Mouse (Mus musculus) myocyte (in vitro differentiated cells): ENCODE measurements around the gene Slc5a1.

Experiments
- E2F4 ChIP-seq: IDR thresholded peaks from one replicate; pipeline ENCODE4 v1.6.1; 2011; ENCODE audit warnings: mild to moderate bottlenecking, control low read depth, moderate library complexity; ENCODE audit not compliant: insufficient read depth
- MAX ChIP-seq: IDR thresholded peaks from one replicate; pipeline ENCODE4 v1.6.1; 2011; ENCODE audit warnings: low read depth, mild to moderate bottlenecking, control low read depth
- MYOD1 ChIP-seq, 3 experiments: IDR thresholded peaks; one replicate each; pipeline ENCODE4 v1.6.1; 2011; ENCODE audit warnings: control low read depth in 2 of 3, low read depth in 2 of 3, mild to moderate bottlenecking in 2 of 3, moderate library complexity in 1 of 3; ENCODE audit not compliant: insufficient read length in 2 of 3, control insufficient read depth in 1 of 3
- POLR2A ChIP-seq: IDR thresholded peaks from one replicate; pipeline ENCODE4 v1.6.1; 2011; ENCODE audit warnings: low read depth, mild to moderate bottlenecking, control low read depth, moderate library complexity; ENCODE audit not compliant: insufficient read length
- POLR2AphosphoS2 ChIP-seq: IDR thresholded peaks from one replicate; pipeline ENCODE4 v1.6.1; 2011; ENCODE audit warnings: low read depth, control low read depth; ENCODE audit not compliant: insufficient read length
- REST ChIP-seq: IDR thresholded peaks from one replicate; pipeline ENCODE4 v1.6.1; 2011; ENCODE audit warnings: mild to moderate bottlenecking, control low read depth, moderate library complexity; ENCODE audit not compliant: insufficient read depth, insufficient read length
- SRF ChIP-seq: IDR thresholded peaks from one replicate; pipeline ENCODE4 v1.6.1; 2011; ENCODE audit warnings: low read depth; ENCODE audit not compliant: control insufficient read depth, insufficient read length
- TCF3 ChIP-seq: IDR thresholded peaks from one replicate; pipeline ENCODE4 v1.6.1; 2011; ENCODE audit warnings: low read depth, control low read depth; ENCODE audit not compliant: insufficient read length
- USF1 ChIP-seq: IDR thresholded peaks from one replicate; pipeline ENCODE4 v1.6.1; 2011; ENCODE audit warnings: low read depth, mild to moderate bottlenecking, control low read depth, moderate library complexity

- TF ChIP-seq MAX (no peak), POLR2A (no peak), USF1 (no peak), TCF3 (no peak), E2F4 (no peak), SRF (no peak), MYOD1 (IDR thresholded peaks at IDR 0.05; ENCODE audit: control insufficient read depth in 1 of 3, insufficient read length in 2 of 3, low read depth in 2 of 3) (no peak), REST (no peak), POLR2AphosphoS2 (no peak)
Observed at GRCm38 (mm10) chr5:33204284-33204683, 100.3 kb downstream of the Slc5a1 start.
